Mouse (Mus musculus) layer of hippocampus, adult 8-10 months (tissue): ENCODE measurements around the gene Pdcd6ip. TPM values are rescaled to one million over a fixed set of nuclear protein-coding genes. Genes with fewer than 3 reads are reported as not detected.
A peak's percentile ranks its signal among the peaks of the same experiment; 100 is the strongest.
"Not testable (repeated sequence)": the region's sequence is repeated elsewhere in the genome, so short reads cannot be mapped to it uniquely, and the experiment has no call there.

Source experiments
- DNase-seq, 2 experiments: peaks; one replicate each; pipeline ENCODE4 v3.0.0; 2022; ENCODE audit warnings: low spot score in 2 of 2
- total RNA-seq, 4 experiments: library from RNA; stranded (reverse); gene quantifications; 2 replicates each; pipeline ENCODE4 v1.2.4; 2022

Pdcd6ip gene
- total RNA-seq, 4 experiments from 2014 or later = 65.8 to 74.4 (median 68.9) TPM

DNA sequence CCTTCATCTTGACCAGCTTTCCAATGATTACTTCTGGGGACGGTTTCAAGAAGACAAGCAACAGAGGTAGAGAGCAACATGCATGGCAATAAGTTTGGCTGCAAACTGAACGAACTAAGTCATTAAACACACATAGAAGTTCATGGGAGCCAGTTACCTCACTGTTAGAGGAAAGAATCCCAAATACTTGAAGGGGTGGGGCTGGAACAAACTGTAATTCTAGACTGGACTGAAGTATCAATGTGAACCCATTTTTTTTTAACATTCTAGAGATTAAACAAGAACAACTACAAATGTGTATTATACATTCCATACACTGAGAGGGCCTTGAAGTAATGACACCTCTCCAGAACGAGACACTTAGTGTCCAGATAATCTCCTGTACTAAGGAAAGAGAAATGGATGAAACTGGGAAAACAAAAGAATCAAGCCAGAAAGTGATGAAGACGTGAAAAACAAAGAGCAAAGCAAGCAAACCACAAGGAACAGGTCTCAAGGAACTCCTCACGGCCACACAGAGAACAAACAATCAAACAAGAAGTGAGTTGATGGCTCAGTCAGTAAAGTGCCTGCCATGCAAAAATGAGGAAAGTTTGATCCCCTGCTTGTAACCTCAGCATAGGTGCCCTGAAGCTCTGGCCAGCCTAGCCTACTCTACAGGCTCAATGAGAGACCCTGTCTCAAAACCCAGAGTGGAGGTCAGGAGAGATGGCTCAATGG, 6.5 kb downstream of the Pdcd6ip start:
- DNase-seq = no peak

- no peak for DNase-seq
Observed at GRCm38 (mm10) chr9:113687461-113687860, 20.6 kb downstream of the Pdcd6ip start.

DNA sequence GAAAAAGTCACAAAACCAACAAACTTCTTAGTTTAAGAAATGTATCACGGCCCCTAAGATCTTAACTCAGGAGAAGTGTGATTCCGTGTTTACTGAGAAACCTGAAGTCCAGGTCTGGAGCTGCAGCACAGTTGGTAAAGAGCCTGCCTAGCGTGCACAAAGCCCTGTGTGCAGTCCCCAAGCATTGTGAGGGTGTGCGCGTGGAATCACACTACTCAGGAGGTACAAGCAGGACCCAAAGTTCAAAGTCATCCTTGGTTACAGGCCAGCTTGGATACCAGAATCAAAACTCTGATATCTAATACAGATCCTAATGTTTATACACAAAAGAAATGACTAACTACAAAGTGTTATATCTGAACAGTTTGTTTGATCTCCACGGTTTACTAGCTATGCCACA, 34.3 kb downstream of the Pdcd6ip start:
- no peak for DNase-seq

DNA sequence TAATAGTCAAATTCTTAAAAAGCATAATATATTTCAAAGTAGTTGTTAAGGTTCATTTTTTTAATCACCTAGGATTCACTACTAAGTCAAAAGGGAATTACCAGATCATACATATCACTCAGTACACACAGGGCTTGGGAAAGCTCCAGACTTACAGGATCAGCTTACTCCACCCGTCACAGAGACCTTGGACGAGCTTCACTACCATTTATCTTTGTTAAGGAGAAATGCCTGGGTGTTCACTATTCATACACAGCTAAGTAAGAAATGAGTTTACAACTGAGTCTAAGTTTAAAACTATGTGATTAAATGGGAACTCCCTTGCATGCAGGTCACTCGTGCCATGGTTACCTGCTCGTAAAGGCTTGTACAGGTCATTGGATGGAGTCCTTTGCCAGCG, 35.7 kb downstream of the Pdcd6ip start:
- DNase-seq = no peak

GRCm38 (mm10) chr9:113670857-113671106, 37.3 kb downstream of the Pdcd6ip start:
- no peak for DNase-seq

DNA sequence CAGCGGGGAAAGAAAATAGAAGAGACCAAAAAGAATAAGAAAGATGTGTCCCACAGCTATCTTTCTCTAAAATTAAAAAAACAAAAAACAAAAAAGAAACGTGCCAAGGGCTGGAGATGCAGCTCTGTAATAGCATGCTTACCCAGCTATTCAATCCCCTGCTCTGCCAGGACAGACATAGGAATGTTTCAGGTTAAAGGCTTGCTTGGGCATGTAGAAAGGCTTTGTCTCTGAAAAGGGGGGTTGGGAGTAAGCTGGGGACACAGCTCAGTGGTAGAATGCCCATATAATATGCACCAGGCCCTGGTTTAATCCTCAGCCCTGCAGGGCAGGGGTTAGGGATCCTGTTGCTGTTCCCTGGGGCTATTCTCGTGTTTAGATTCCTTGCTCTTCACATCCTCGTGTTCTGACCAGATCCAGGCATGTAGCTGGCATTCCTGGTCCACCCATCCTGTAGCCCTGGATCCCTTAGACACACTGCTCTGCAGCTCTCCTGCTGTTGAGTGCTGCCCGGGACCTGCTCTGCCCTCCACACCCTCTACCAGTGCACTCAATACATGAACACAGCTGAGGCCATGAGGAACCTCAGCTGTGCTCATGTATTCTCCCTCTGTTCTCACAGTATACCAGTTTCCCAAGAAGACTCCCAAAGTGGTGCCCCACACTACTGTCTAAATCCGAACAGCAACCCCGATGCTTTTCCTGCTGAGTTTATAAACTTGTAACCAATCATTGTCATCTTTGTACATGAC, 37.8 kb downstream of the Pdcd6ip start:
- DNase-seq = no peak

DNA sequence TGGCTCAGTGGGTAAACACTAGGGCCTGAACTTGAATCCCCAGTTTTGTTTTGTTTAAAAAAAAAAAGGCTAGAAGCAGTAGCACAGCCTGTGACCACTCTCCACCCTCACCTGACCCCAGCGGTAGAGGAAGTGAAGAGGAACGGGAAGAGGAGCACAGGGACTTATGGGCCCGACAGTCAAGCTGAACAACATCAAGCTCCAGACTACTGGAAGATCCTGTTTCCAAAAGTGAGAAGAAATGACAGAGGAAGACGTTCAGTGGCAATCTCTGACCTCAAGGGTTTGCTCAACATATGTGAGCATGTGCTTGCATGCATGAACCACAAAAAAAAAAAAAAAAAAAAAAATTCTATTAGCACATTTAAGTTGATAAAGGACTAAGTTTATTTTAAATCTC, 44.6 kb downstream of the Pdcd6ip start:
- DNase-seq = no peak

GRCm38 (mm10) chr9:113657837-113658236, 50.2 kb downstream of the Pdcd6ip start:
- no peak for DNase-seq

- DNase-seq = no peak
Observed at GRCm38 (mm10) chr9:113653571-113653970, 54.5 kb downstream of the Pdcd6ip start.

GRCm38 (mm10) chr9:113650787-113651186, 57.3 kb downstream of the Pdcd6ip start:
- DNase-seq = no peak

DNA sequence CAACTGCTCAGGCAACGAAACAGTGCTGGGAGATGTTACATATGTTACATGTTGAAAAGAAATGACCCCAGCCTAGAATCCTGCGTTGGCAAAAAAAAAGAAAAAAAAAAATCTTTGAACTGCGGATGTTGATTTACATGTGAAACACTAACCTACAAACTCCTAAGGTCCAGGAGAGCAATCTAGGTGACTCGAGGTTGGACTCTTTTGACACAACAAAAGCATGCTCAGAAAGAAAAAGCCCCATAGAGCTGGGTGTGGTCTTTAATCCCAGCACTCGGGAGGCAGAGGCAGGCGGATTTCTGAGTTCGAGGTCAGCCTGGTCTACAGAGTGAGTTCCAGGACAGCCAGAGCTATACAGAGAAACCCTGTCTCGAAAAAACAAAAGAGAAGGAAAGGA, 58.8 kb downstream of the Pdcd6ip start:
- not testable (repeated sequence) for DNase-seq

GRCm38 (mm10) chr9:113645837-113646169, 62.3 kb downstream of the Pdcd6ip start:
- no peak for DNase-seq

DNA sequence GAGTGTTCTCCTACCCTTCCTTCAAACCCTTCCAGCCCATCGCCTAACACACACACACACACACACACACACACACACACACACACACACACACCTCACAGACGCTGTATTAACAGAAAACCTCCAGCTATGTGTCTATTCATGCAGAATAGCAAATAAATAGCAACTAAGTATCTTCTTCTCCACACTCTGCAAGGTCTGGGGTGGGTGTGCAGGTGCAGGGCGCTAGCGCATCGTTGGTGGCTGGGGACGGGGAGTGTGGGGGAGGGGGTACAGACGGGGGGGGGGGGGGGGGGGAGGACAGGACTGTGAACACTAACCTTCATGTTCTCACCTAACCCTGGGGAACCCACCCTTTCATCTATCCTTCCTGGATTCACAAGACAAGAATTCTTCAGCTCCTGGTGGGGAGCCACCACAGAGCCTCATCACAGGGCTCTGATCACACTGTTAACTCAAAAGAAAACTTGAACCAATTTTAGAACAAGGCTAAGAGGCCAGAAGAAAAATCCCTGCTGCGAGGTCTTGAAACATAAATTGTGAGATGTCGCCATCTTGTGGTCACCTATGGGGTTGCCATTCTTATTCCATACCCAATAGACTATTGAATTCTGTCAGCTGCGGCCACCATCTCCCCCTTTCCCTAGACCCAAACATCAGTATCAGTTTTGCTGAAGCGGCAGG, 62.8 kb downstream of the Pdcd6ip start:
- peak; percentile 30 to 82 for DNase-seq

DNA sequence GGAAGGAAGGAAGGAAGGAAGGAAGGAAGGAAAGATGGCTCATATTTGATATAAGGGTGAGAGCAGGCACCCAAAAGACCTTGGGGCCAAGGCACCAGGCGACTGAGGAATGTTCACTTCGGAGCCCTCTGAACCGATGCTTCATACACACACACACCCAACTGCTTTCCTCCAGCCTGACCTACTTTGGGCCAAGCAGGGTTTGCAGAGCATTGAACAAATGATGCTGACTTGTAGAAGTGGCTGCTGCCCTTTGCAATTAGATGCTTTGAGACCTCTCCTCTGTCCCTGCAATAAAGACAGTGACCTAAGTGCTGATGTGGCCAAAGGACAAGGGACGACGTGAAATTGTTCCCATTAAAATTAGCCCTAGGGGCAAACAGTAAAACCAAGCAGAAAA, 63.4 kb downstream of the Pdcd6ip start:
- DNase-seq = no peak

DNA sequence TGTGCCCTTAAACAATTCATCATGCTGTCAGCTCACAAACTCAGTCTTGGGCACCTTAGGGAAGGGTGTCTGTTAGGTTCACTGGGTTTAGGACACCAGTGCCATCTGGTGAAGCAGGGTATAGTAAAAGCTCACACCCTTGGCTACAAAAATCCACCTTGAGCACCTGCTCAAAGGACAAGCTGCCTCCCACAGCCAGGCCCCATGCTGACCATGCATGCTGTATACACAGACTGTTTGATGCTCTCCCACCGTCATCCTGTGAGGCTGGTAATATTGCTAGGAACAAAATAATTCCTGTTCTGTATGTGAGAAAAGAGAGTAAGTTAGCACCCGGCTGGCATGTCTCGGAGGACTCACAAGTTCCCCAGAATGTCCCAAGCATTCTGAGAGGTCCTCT, 64.0 kb downstream of the Pdcd6ip start:
- no peak for DNase-seq

- no peak for DNase-seq
Observed at GRCm38 (mm10) chr9:113643669-113644068, 64.4 kb downstream of the Pdcd6ip start.

DNA sequence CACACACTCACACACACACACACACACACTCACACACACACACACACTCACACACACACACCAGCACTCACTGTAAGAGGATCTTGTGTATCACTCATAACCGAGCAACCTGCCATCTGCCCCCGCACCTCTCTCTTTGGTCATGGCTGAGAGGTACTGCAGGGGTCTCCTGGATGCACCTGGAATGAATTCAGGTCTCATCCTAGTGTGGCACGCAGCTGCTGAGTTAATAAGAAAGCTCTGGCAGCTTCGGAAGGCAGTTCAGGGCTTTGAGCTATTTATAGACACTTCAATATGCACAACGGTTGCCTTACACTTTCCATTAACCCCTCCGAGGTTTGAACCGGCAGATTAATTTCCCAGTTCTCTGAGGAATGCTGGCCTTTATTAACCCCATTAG, 73.1 kb downstream of the Pdcd6ip start:
- DNase-seq = no peak

GRCm38 (mm10) chr9:113633168-113633744, 74.8 kb downstream of the Pdcd6ip start:
- DNase-seq = no peak

DNA sequence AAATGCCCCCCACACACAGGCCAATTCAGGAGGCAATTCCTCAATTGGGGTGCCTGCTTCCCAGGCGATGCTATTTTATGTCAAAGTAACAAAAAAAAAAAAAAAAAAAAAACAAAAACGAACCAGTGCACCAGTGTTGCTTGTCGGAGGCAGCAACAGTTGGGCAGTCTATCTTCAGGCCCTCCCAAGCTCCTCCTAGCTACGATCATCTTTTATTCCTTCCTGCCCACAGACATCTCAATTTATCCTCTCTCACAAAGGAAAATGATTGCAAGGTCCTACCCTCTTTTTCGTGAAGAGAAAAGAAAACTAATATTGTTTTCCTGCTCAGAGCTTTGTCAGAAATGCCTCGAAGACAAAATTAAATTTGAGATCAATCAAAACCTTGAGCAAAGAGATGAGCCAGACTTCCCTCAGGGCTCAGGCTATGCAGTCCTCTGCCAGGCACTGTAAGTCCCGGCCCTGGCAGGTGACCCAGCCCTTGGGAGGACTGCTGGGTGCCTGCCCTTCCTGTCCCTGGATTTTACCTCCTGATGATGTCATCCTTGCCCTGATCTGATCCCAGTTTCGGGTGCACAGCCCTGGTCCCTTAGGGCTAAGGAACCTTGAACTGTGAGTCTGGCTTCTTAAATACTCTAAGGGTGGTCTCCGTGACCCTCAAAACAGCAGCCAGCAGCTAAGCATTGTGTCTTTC, 75.6 kb downstream of the Pdcd6ip start:
- DNase-seq = no peak

DNA sequence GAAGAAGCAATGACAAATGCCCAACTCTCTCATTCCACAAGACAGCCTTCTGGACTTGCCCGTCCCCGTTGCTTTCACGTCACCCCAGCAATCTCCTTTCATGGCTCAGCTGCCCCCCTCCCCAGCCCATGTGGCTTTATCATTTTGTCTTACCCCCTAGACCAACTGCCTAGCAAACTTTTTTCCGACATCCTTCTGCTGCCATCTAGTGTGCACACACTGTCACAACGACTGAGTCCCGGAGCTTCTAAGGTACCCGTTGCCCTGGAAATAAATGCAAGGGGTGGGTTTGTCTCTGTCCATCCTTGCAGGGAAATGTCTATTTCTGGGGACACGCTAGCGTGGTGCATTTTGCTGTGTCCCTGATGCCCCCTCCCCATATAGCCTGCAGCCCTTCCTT, 78.4 kb downstream of the Pdcd6ip start:
- peak; percentile 57 to 74 for DNase-seq

GRCm38 (mm10) chr9:113629191-113629590, 78.9 kb downstream of the Pdcd6ip start:
- no peak for DNase-seq

DNA sequence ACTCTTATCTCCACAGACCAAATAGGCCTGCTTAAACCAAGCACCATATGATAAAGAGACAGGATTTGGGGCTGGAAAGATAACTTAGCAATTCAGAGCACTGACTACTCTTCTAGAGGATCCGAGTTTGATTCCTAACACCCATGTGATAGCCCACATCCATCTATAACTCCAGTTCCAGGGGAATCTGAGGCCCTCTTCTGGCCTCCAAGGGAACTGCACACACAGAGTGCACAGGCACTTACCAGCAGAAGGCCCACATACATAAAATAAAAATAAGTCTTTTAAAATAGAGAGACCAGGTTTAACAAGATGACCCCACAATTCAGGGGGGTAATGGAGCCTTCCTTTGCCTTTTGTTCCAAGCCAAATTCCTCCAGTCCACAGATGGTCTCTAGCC, 79.3 kb downstream of the Pdcd6ip start:
- DNase-seq = no peak
